Comparison of ENCODE assay signal across 8 mouse cellular contexts in the genomic region with DNA sequence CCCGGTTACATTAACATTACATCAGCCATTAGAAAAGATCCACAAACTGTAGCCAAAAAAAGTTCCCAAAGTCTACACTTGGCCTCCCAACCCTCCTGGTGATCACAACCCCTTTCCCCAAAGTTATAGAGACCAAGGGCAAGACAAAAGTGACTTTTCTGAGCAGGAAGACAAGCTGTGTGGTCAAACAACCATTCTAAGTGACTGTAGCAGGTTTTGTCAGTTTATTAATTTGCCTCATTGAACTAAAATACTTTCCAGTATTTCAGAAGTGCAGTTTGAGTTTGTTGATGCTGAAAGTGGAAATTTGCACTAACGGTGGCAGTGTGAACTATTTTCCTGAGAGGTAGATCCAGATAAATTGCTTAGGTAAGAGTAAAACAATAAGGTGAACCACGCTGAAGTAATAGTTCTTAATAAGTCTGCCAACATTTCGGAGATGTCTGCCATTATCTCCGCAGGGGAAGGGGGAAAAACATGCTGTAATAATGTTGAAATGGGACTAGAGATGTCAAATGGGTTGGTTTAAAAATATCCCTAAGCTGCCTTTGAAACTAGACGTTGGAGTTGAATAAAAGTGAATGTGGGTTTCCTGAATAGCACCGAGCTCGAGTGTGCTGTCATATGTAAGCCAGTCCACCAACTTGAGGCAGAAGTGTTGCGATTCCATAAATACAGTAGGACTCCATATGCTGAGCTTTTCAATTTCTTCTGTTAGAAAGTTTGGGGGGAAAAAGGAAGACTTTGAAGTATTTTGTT. TPM values are rescaled to one million over a fixed set of nuclear protein-coding genes. Genes with fewer than 3 reads are reported as not detected.
DNase-seq lines count a peak whose midpoint lies in the region; ATAC-seq and TF ChIP-seq lines count a peak whose summit lies in the region.

No protein-coding gene starts in this region.

- peaks cover 18% of the 10 kb centered on the region for H3K36me3 ChIP-seq in C2C12 (ENCODE audit: control insufficient read depth, insufficient read depth)
- H3K36me3 ChIP-seq in forebrain, embryonic 10.5 days (replicated peaks), result peaks cover 18% of the 10 kb centered on the region
- peaks cover 9% of the 10 kb centered on the region for H3K36me3 ChIP-seq in liver, embryonic 11.5 days (ENCODE audit: control insufficient read depth, insufficient read depth, low read length)

- no peaks in the 10 kb centered on the region for H3K27me3 ChIP-seq in C2C12 (ENCODE audit: control insufficient read depth, insufficient read depth, insufficient read length)
- no peaks in the 10 kb centered on the region for H3K27me3 ChIP-seq in forebrain, embryonic 10.5 days (ENCODE audit: poor library complexity, severe bottlenecking)
- H3K27me3 ChIP-seq in liver, embryonic 11.5 days (replicated peaks; ENCODE audit: control insufficient read depth, insufficient read depth, low read length), result no peaks in the 10 kb centered on the region

- no peak for TF ChIP-seq CTCF in gastrocnemius, adult 2 months (IDR thresholded peaks at IDR 0.05)
- no peak for TF ChIP-seq CTCF in C2C12 (IDR thresholded peaks at IDR 0.05; ENCODE audit: control insufficient read depth, insufficient read depth, insufficient read length)

- no peak for ATAC-seq in liver, embryonic 11.5 days (replicated peaks; ENCODE audit: low FRiP score)
- no peak for ATAC-seq in megakaryocyte progenitor cell, adult 5-6 weeks (replicated peaks; ENCODE audit: poor library complexity)

- peak overlapping the region; percentile 84 for H3K27ac ChIP-seq in gastrocnemius, adult 2 months
- H3K27ac ChIP-seq in forebrain, embryonic 10.5 days, result peak overlapping the region; percentile 98
- no peak overlapping the region for H3K27ac ChIP-seq in liver, embryonic 11.5 days (ENCODE audit: low read depth, low read length)

- peaks cover 75% of the 10 kb centered on the region for H3K4me1 ChIP-seq in forebrain, embryonic 10.5 days
- peaks cover 2% of the 10 kb centered on the region for H3K4me1 ChIP-seq in liver, embryonic 11.5 days (replicated peaks; ENCODE audit: control insufficient read depth, insufficient read depth, low read length)

- no peak for DNase-seq in gastrocnemius, adult 2 months
- no peak for DNase-seq in gastrocnemius, postnatal 10 days
- DNase-seq in forebrain, embryonic 10.5 days (ENCODE audit: extremely low spot score, low spot score), result no peak
- no peak for DNase-seq in liver, embryonic 11.5 days (ENCODE audit: low spot score)
- DNase-seq in layer of hippocampus, adult 11-12 months (ENCODE audit: low spot score), result no peak
- no peak for DNase-seq in left cerebral cortex, adult 18-20 months (ENCODE audit: low spot score in 2 of 2)

- peak overlapping the region; percentile 86 for H3K4me3 ChIP-seq in gastrocnemius, adult 2 months
- peak overlapping the region; percentile 57 for H3K4me3 ChIP-seq in C2C12 (ENCODE audit: insufficient read depth, poor library complexity, severe bottlenecking)
- peak overlapping the region; percentile 94 for H3K4me3 ChIP-seq in forebrain, embryonic 10.5 days
- H3K4me3 ChIP-seq in liver, embryonic 11.5 days (ENCODE audit: low read depth, low read length), result peak overlapping the region; percentile 91

- peaks cover 10% of the 10 kb centered on the region for H3K79me2 ChIP-seq in C2C12 (ENCODE audit: control insufficient read depth, insufficient read depth)

- no peaks in the 10 kb centered on the region for H3K79me3 ChIP-seq in C2C12 (ENCODE audit: low read depth)

- no peak overlapping the region for H3ac ChIP-seq in C2C12 (ENCODE audit: control insufficient read depth, insufficient read length, low read depth)

- H3K9me3 ChIP-seq in forebrain, embryonic 10.5 days, result no peaks in the 10 kb centered on the region
- H3K9me3 ChIP-seq in liver, embryonic 11.5 days (ENCODE audit: control insufficient read depth, low read length), result no peaks in the 10 kb centered on the region

- 28% methylated on average over 9 of the region's 9 CpGs for WGBS in forebrain, embryonic 10.5 days
- 45% methylated on average over 9 of the region's 9 CpGs for WGBS in liver, embryonic 11.5 days

- peak overlapping the region; percentile 84 for H3K9ac ChIP-seq in liver, embryonic 11.5 days (ENCODE audit: low read depth, low read length)

- intact Hi-C loops in gastrocnemius, adult 2 months (cut with DNase I), result loop anchor here (2.0 to 10.0 kb wide), 6 partner anchors 187 to 1749 kb away; partner anchors contain the start of genes Adss, Akt3, Catspere2 and Chml

- H3K4me2 ChIP-seq in liver, embryonic 11.5 days, result peak overlapping the region; percentile 97

TF ChIP-seq in C2C12, 6 proteins besides CTCF, POLR2A, EP300 and RAD21:
- TF ChIP-seq MYOG (IDR thresholded peaks at IDR 0.05; ENCODE audit: control insufficient read depth, extremely low read depth, insufficient read length) (no peak), FOSL1 (IDR thresholded peaks at IDR 0.05; ENCODE audit: insufficient read depth, low read length, poor library complexity, severe bottlenecking) (no peak), MYOD1 (IDR thresholded peaks at IDR 0.05; ENCODE audit: control insufficient read depth, insufficient read length, low read depth) (no peak), CEBPB (IDR thresholded peaks at IDR 0.05; ENCODE audit: low read depth) (no peak), MAX (IDR thresholded peaks at IDR 0.05) (no peak), USF1 (IDR thresholded peaks at IDR 0.05; ENCODE audit: low read depth) (no peak)
TF ChIP-seq in C2C12: peak in this region for 0.

RNA-seq across cellular contexts. Expression of gene Zbtb18, which starts 1.8 kb away (rescaled TPM):
- 100 to 1,000 TPM in 1 of 2 experiments, 10 to 100 TPM in 1; 97.8 to 110 TPM for total RNA-seq in gastrocnemius, adult 2 months (2021)
- total RNA-seq in gastrocnemius, postnatal 10 days (2021), result 10 to 100 TPM; 84.3 to 88.7 TPM
- 7.5 TPM for polyA plus RNA-seq in C2C12 (2012; fragmentation: generic; extraction: Trizol)
- 2.1 and 3.0 TPM in 2 replicates for polyA plus RNA-seq in forebrain, embryonic 10.5 days (2016; fragmentation: Nextera tagmentation; extraction: Ambion mirVana)
- polyA plus RNA-seq in liver, embryonic 11.5 days (2014; fragmentation: Nextera tagmentation; extraction: Ambion mirVana), result 1.5 and 2.4 TPM in 2 replicates
- total RNA-seq in megakaryocyte progenitor cell, adult 5-6 weeks (2015), result 52.6 and 55.8 TPM in 2 replicates
- 56.3 and 59.1 TPM in 2 replicates for total RNA-seq in megakaryocyte progenitor cell, adult 5-6 weeks (2017)
- total RNA-seq in left cerebral cortex, adult 18-20 months (2021), result 100 to 1,000 TPM; 341 to 359 TPM
